Mouse (Mus musculus) intestine, embryonic 16.5 days (tissue): ENCODE data around the gene Casp3. TPM values are rescaled to one million over a fixed set of nuclear protein-coding genes. Genes with fewer than 3 reads are reported as not detected.

Source experiments
- ATAC-seq: fragments of 200-750 bp; cut with Nextera tagmentation; 2 replicates; pipeline ENCODE4 v1.8.0; 2017; ENCODE audit warnings: moderate TSS enrichment, moderate library complexity
- H3K27ac ChIP-seq: fragments of 300-500 bp; sonication (generic); 2 replicates; pipeline ENCODE4 v1.5.1; 2014; ENCODE audit warnings: mild to moderate bottlenecking, low read length
- H3K27me3 ChIP-seq: fragments of 300-500 bp; sonication (generic); replicated peaks from 2 replicates; pipeline ENCODE4 v1.6.1; 2014; ENCODE audit warnings: low read length, control low read depth, mixed read lengths; ENCODE audit not compliant: control insufficient read depth, insufficient read depth
- H3K36me3 ChIP-seq: fragments of 300-500 bp; sonication (generic); 2 replicates; pipeline ENCODE4 v1.6.1; 2014; ENCODE audit warnings: low read length, control low read depth; ENCODE audit not compliant: control insufficient read depth, insufficient read depth
- H3K4me1 ChIP-seq: fragments of 300-500 bp; sonication (generic); 2 replicates; pipeline ENCODE4 v1.6.1; 2014; ENCODE audit warnings: low read length, control low read depth, mixed read lengths; ENCODE audit not compliant: control insufficient read depth, insufficient read depth
- H3K4me2 ChIP-seq: fragments of 300-500 bp; sonication (generic); 2 replicates; pipeline ENCODE4 v1.6.1; 2014; ENCODE audit warnings: low read depth, low read length, control low read depth
- H3K4me3 ChIP-seq: fragments of 300-500 bp; sonication (generic); 2 replicates; pipeline ENCODE4 v1.5.1; 2014; ENCODE audit warnings: mild to moderate bottlenecking, low read length
- H3K9ac ChIP-seq: fragments of 300-500 bp; sonication (generic); 2 replicates; pipeline ENCODE4 v1.6.1; 2014; ENCODE audit warnings: low read depth, low read length
- H3K9me3 ChIP-seq: fragments of 300-500 bp; sonication (generic); 2 replicates; pipeline ENCODE4 v1.6.1; 2016; ENCODE audit warnings: low read length, control low read depth; ENCODE audit not compliant: control insufficient read depth
- WGBS: fragments of 180-500 bp; shearing (Covaris S2); extraction: QIAGEN DNeasy Blood & Tissue Kit; methylation state at CpG from one replicate; pipeline ENCODE4 v1.1.7; 2014; 5-methylcytosine and 5-hydroxymethylcytosine counted together
- polyA plus RNA-seq: library from polyadenylated mRNA; unstranded; fragments of >200 nt; fragmentation: Nextera tagmentation; extraction: Ambion mirVana; gene quantifications from 2 replicates; pipeline ENCODE4 v1.2.1, GENCODE M21; 2015

Gene Casp3
- polyA plus RNA-seq, 1 experiment from 2014 or later: 59.6 TPM

DNA sequence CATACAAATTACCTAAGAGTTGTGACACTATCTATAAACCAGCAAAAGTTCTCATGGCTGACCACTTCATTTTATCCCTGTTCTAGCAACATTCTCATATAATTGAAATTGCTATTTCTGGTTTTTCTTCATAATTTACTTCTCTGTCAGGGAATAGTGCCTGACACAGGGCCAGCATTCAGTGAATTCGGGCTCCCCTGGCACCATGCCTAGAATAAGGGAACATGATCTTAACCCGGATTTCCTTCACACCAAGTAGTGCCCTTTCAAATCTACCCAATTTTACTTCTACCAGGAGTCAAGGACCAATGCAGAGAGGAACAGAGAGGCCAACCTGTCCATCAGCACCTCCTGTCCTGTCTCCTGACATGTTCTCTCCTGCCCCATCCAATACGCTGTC lies 31.5 kb upstream of the Casp3 start:
- 81% methylated on average over 3 of the region's 3 CpGs for WGBS
- Histone ChIP-seq H3K4me2 (no peak overlapping the region), H3K36me3 (no peaks in the 10 kb centered on the region), H3K27me3 (no peaks in the 10 kb centered on the region), H3K27ac (no peak overlapping the region), H3K4me1 (no peaks in the 10 kb centered on the region), H3K9ac (no peak overlapping the region), H3K4me3 (no peak overlapping the region), H3K9me3 (no peaks in the 10 kb centered on the region)
- ATAC-seq: no peak

DNA sequence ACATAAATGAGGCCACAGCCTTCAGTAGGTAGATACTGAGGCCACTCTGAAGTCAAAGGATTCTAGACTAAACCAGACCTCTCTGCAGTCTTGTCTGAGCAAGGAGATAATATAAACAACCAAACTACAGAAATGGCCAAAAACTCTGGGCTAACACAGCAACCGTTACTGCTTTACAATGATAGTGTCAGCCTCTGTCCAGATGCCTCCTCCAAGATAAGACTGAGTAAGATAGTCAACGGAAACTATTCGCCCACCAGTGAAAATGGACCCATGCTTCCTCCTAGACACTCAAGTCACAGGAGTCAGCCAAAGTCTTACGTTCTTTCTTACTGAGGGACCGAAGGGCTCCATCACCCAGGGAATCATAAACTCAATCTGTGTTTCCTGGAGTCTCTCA lies 29.2 kb upstream of the Casp3 start:
- H3K4me2 ChIP-seq: no peak overlapping the region
- H3K27ac ChIP-seq: no peak overlapping the region
- H3K4me1 ChIP-seq: no peaks in the 10 kb centered on the region
- 82% methylated on average over 5 of the region's 5 CpGs for WGBS
- ATAC-seq: no peak
- no peaks in the 10 kb centered on the region for H3K9me3 ChIP-seq
- H3K9ac ChIP-seq: no peak overlapping the region
- H3K4me3 ChIP-seq: no peak overlapping the region
- no peaks in the 10 kb centered on the region for H3K36me3 ChIP-seq
- H3K27me3 ChIP-seq: no peaks in the 10 kb centered on the region

DNA sequence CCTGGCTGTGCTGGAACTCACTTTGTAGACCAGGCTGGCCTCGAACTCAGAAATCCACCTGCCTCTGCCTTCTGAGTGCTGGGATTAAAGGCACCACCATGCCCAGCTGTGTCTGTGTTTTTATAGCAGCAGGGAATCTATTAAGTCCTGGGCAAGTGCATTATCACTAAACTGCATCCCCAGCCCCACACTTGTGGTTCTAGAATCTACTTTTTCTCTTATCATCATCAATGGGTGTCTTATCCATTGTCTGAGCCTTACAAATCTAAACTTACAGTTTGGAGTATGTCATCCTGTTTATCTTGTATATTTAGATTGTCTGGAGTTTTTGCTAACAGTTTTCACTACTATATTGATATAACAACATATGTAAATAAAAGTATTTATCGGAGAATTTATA lies 28.4 kb upstream of the Casp3 start:
- H3K27ac ChIP-seq: no peak overlapping the region
- H3K4me3 ChIP-seq: no peak overlapping the region
- no peak overlapping the region for H3K9ac ChIP-seq
- ATAC-seq: no peak
- no peaks in the 10 kb centered on the region for H3K27me3 ChIP-seq
- no peaks in the 10 kb centered on the region for H3K9me3 ChIP-seq
- H3K36me3 ChIP-seq: no peaks in the 10 kb centered on the region
- H3K4me1 ChIP-seq: no peaks in the 10 kb centered on the region
- no peak overlapping the region for H3K4me2 ChIP-seq
- WGBS: 90% methylated on average over 2 of the region's 2 CpGs

DNA sequence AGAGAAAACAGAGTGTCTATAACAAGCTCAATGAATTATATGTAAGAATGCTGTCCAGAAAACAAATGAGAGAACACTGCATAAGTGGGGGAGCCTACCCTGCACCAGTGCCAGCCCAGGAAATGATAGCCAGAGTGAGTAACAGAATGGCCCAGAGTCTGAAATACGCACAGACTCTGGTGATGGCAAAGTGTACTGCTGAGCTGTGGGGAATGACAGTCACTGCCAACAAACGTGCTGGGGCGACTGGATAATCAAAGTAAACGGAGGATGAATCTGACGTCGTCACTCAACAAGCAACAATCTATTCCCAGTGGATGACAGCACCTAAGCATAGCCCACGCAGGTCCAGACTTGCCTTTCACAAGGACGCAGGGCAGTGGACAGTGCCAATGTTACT lies 24.0 kb upstream of the Casp3 start:
- no peak for ATAC-seq
- WGBS: 80% methylated on average over 8 of the region's 8 CpGs
- no peaks in the 10 kb centered on the region for H3K27me3 ChIP-seq
- no peaks in the 10 kb centered on the region for H3K9me3 ChIP-seq
- no peak overlapping the region for H3K4me2 ChIP-seq
- no peaks in the 10 kb centered on the region for H3K36me3 ChIP-seq
- H3K4me1 ChIP-seq: no peaks in the 10 kb centered on the region
- no peak overlapping the region for H3K4me3 ChIP-seq
- H3K27ac ChIP-seq: no peak overlapping the region
- H3K9ac ChIP-seq: no peak overlapping the region

DNA sequence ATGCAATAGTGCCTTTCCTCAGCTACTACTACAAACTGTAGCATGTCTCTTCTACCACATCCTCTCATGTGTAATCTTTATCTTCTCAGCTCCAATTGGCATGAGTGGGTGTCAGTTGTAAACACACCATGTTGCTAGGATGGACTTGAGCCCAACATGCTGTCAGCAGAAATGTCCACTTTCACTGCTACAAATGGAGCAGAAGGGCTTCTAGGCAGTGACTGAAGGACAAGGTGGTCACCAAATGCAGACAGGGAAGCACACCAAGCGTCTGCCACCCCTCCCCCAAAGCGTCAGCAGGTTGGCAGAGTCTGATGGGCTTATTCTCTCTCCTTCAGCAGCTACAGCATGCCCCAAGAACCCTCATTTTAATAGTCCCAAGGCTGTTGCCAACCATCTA lies 23.3 kb upstream of the Casp3 start:
- Histone ChIP-seq H3K4me1 (no peaks in the 10 kb centered on the region), H3K9me3 (no peaks in the 10 kb centered on the region), H3K4me3 (no peak overlapping the region), H3K27me3 (no peaks in the 10 kb centered on the region), H3K36me3 (no peaks in the 10 kb centered on the region), H3K4me2 (no peak overlapping the region), H3K9ac (no peak overlapping the region), H3K27ac (no peak overlapping the region)
- no peak for ATAC-seq
- 86% methylated on average over 2 of the region's 2 CpGs for WGBS

DNA sequence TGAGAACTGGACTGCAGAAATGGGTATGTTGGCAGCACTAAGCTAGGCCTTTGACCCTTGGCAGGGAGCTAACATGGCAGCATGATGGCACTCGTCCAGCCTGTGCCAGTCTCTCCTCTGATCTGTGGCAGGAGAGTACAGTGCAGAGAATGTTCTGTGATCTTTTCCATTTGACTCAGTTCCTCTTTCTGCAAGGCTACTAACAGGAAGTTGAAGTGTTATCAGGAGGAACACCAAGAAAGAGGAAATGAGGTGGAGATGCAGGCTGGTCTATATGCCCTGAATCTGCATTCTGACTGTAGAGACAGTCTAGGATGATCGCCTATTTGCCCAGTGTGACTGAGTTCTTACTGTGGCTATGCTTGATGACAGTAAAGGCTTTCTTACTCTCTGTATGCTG lies 21.5 kb upstream of the Casp3 start:
- Histone ChIP-seq H3K27me3 (no peaks in the 10 kb centered on the region), H3K36me3 (no peaks in the 10 kb centered on the region), H3K4me1 (no peaks in the 10 kb centered on the region), H3K4me2 (no peak overlapping the region), H3K27ac (no peak overlapping the region), H3K9ac (no peak overlapping the region), H3K4me3 (no peak overlapping the region), H3K9me3 (no peaks in the 10 kb centered on the region)
- no peak for ATAC-seq
- WGBS: 91% methylated on average over 2 of the region's 2 CpGs

DNA sequence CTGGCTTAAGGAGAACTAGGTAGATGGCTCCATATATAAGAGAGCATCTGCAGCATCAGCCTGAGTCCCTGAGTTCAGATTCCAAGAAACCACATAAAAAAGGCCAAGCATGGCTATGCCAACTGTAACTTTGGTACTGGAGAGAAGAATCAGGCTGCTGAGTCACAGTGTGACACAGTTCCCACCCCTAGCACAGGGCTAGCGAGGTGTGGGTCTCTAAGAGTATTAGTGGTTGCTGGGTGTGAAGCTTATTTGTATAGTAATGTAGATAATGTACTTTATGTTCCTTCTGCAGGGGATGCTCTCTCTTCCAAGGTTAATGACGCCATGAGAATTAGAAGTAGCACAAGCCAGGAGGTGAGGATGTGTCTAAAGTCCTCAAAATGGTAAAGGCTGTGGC lies 20.6 kb upstream of the Casp3 start:
- WGBS: 88% methylated on average over 2 of the region's 2 CpGs
- no peaks in the 10 kb centered on the region for H3K9me3 ChIP-seq
- no peaks in the 10 kb centered on the region for H3K36me3 ChIP-seq
- H3K4me2 ChIP-seq: no peak overlapping the region
- H3K9ac ChIP-seq: no peak overlapping the region
- H3K4me3 ChIP-seq: no peak overlapping the region
- no peak for ATAC-seq
- no peaks in the 10 kb centered on the region for H3K27me3 ChIP-seq
- no peaks in the 10 kb centered on the region for H3K4me1 ChIP-seq
- H3K27ac ChIP-seq: no peak overlapping the region

DNA sequence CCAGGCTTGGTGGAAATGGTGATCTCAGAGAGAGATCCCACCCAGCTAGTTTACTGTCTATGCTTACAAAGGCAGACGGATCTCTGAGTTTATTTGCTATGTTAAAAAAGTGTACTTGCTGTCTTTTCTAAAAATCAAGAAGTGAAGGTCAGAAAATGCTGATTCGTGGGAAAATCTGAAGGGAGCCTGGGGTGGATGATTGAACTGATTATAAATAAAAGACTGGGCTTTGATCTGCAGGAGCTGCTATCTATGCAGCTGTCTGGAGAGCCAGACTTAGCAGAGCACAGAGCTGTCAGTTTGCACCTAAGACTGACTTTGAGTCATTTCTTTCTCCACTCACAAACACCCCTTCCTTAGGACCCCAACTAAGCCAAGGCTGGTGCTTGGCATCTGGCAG lies 19.7 kb upstream of the Casp3 start:
- Histone ChIP-seq H3K27ac (no peak overlapping the region), H3K4me2 (no peak overlapping the region), H3K36me3 (no peaks in the 10 kb centered on the region), H3K4me3 (no peak overlapping the region), H3K27me3 (no peaks in the 10 kb centered on the region), H3K4me1 (no peaks in the 10 kb centered on the region), H3K9me3 (no peaks in the 10 kb centered on the region), H3K9ac (no peak overlapping the region)
- no peak for ATAC-seq
- 56% methylated on average over 2 of the region's 2 CpGs for WGBS

DNA sequence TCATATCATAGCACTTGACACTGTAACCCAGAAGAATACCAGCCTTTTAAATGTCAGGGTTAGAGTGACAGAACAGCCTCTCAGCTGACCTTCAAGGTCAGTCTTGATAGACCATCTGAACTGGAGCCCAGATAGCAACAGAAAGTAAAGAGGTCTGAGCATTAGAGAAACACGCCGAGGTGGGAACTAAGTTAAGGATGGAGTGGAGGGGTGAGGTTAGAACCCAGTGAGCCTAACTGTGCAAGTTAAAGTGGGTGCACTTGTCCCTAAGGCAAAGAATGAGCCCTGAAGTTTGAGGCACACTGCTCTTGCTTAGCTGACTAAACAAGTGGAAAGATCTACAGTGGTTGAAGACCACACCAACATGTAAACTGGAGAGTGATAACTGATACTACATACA lies 19.0 kb upstream of the Casp3 start:
- H3K4me1 ChIP-seq: no peaks in the 10 kb centered on the region
- H3K27me3 ChIP-seq: no peaks in the 10 kb centered on the region
- no peak overlapping the region for H3K9ac ChIP-seq
- H3K27ac ChIP-seq: no peak overlapping the region
- no peak overlapping the region for H3K4me2 ChIP-seq
- H3K4me3 ChIP-seq: no peak overlapping the region
- 74% methylated on average over 2 of the region's 2 CpGs for WGBS
- no peaks in the 10 kb centered on the region for H3K9me3 ChIP-seq
- ATAC-seq: no peak
- H3K36me3 ChIP-seq: no peaks in the 10 kb centered on the region

DNA sequence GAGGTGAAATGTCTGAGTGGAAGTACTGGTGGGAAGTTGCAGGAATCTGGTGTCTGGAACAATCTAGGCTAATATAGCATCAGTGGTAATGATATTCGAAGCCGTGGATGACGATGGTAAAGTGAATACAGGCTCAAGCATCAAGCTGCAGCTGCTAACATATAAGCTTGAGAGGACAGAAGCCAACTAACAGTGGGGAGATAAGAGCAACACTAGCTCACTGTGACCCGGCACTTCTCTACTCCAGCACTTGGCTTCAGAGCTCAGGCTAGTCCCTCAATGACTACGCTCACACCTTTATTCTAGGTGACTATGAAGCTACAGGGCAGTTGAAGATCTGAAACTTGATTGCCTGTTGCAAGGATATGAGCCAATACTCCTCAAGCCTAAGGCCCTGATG lies 18.3 kb upstream of the Casp3 start:
- Histone ChIP-seq H3K9me3 (no peaks in the 10 kb centered on the region), H3K9ac (no peak overlapping the region), H3K27ac (no peak overlapping the region), H3K4me3 (no peak overlapping the region), H3K27me3 (no peaks in the 10 kb centered on the region), H3K4me1 (no peaks in the 10 kb centered on the region), H3K36me3 (no peaks in the 10 kb centered on the region), H3K4me2 (no peak overlapping the region)
- WGBS: 92% methylated on average over 5 of the region's 5 CpGs
- no peak; the same call in 1 of the 2 replicates for ATAC-seq
